Mouse (Mus musculus) adrenal gland, postnatal 14 days (tissue): ENCODE measurements at regions not wholly inside any gene's neighbourhood (a gene's known extent, or its start where the extent isn't known, plus 50 kb on each side); places are given as distances from the start of the nearest gene placed in this dataset.
A peak's percentile ranks its signal among the peaks of the same experiment; 100 is the strongest.

Source experiments
- DNase-seq: peaks from one replicate; pipeline ENCODE4 v3.0.0; 2021; ENCODE audit warnings: mixed read lengths

GRCm38 (mm10) chr3:62985033-62985432, 256.3 kb upstream of the Mme start:
- DNase-seq, result no peak

GRCm38 (mm10) chr3:62976906-62977305, 264.4 kb upstream of the Mme start:
- DNase-seq, result no peak

GRCm38 (mm10) chr3:62963244-62963643, 278.1 kb upstream of the Mme start:
- no peak for DNase-seq

GRCm38 (mm10) chr3:62962608-62963007, 278.7 kb upstream of the Mme start:
- peak; percentile 27 for DNase-seq

- no peak for DNase-seq
Measured at GRCm38 (mm10) chr3:62945356-62945755, 296.0 kb upstream of the Mme start.

GRCm38 (mm10) chr3:62938601-62939000, 302.7 kb upstream of the Mme start:
- no peak for DNase-seq

GRCm38 (mm10) chr3:62924441-62924840, 316.9 kb upstream of the Mme start:
- DNase-seq, result peak; percentile 9

GRCm38 (mm10) chr3:62916899-62917298, 312.0 kb upstream of the Gpr149 start:
- DNase-seq, result no peak

GRCm38 (mm10) chr3:62885104-62885503, 280.2 kb upstream of the Gpr149 start:
- no peak for DNase-seq

- no peak for DNase-seq
Measured at GRCm38 (mm10) chr3:62882310-62883073, 277.6 kb upstream of the Gpr149 start.

GRCm38 (mm10) chr3:62860731-62861130, 255.8 kb upstream of the Gpr149 start:
- peak; percentile 20 for DNase-seq

- DNase-seq, result no peak
Measured at GRCm38 (mm10) chr3:62835695-62836476, 230.9 kb upstream of the Gpr149 start.

- no peak for DNase-seq
Measured at GRCm38 (mm10) chr3:62823892-62824291, 219.0 kb upstream of the Gpr149 start.

- no peak for DNase-seq
Measured at GRCm38 (mm10) chr3:62801044-62801443, 196.1 kb upstream of the Gpr149 start.

GRCm38 (mm10) chr3:62786233-62786632, 181.3 kb upstream of the Gpr149 start:
- no peak for DNase-seq
